Mouse (Mus musculus): ENCODE results near the gene Iqschfp.

DNA sequence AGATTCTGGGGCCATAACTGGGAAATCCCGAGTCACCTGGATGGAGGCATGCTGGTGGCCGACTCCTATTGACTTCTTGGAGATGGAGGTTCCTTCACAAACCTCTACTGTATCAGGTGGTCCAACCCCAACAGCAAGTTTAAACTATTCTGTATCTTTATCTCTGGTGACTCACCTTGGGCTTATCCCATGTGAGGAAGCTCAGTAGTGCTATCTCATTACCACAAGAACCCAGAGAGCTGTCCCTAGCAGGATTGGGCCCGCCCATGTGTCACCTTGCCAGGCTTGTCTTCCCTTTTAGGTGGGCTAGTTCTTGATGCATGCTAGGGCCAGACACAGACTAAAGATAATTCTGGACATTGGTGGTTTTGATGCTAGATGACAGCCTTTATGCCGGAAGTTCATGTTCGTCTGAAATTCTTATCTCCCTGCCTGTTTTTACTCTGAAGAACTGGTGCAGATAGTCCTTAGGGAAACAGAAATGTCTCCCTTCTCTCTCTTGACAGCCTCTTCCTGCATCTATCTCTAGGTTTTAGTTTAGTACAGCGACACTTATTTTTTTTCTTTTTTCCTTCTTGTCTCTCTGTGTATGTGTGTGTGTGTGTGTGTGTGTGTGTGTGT, 607.6 kb downstream of the Iqschfp start:
- TF ChIP-seq CTCF (IDR thresholded peaks at IDR 0.05; ENCODE audit: borderline replicate concordance, extremely low read depth, insufficient read depth, insufficient read length) (no peak), POLR2A (IDR thresholded peaks at IDR 0.05; ENCODE audit: borderline replicate concordance, extremely low read depth, insufficient read depth, insufficient read length, poor library complexity, severe bottlenecking) (no peak)

Data from brain, embryonic 14.5 days (tissue).